Mouse (Mus musculus): ENCODE results near the gene Hoxc8.
A peak's percentile ranks its signal among the peaks of the same experiment; 100 is the strongest.

Gene Hoxc8

DNA sequence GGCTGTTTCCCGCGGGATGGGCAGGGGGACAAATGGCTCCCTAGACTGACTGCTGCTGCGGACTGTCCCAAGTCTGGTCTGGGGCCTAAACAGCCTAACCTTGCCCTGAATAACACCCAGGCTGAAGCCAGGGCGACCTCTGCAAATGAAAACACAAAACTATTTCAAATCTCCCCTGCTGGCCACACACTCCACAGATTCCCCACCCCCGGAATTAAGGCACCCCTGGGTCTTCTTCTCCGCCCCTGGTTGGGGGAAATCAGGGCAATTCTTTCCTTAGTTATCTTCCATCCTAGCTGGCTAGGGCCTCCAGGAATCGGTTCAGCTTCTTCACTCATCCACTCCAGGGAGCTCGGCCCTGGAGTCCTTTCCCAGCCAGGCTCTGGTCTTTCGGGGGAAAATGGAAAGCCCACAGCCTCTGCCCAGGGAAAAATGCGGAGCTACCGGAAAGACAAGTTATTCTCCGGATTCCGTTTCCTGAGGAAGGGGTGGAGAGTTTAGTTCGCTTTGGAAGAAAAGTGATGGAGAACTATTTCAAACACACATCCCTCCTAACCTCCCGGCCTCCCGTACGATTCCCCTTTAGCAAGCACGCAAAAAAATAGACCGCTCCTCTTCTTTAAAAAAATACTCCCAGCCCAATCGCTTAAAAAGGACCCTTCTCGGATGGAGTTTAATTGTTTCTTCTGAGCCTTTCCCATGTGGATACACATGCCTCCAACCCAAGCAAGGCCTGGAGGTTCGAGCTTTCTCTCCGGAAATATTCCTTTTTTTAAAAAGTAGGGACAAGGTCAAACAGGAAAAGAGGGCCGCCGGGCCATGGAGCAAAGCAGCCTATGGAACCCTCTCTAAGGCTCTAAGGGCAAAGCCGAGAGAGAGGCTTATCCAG lies 25.2 kb upstream of the Hoxc8 start:
- no peak for DNase-seq (ENCODE audit: extremely low spot score)

DNA sequence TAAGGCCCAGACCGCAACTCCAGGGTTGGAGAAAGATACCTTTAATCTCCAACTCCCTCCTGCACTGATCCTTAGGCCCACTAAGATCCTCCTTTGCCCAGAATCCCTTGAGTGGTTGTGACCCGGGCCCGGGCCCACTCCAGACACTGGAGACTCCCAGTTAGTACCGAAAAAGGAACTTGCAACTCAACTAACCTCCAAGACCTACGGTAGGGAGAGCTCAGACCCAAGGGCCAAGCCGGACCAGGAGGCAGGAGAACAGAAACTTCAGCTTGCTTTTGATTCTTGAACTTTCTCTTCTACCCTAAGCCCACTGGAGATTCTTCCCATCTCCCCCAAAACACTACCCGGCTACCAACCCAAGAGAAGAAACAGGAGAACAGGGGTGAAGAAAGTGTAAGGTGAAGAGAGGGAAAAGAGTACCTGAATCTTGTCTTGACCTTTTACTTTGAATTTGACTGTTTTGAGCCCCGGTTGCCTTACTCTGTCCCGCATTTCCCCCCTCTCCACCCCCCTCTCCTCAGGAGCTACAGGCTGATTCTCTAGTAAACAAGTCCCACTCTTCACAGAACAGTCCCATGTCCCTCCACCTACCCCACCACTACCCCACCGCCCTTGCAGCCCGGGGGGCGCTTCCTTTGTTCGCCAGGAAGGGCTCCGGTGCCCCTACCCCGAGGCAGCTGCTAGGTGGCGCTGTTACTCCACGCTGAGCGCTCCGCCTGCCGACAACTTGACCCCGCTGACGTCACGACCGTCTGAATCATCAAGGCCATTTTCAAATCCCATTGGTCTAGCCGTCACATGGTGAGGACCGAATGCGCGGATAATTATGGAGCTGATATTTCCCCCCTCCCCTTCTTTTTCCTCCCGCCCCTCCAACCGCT lies 24.3 kb upstream of the Hoxc8 start:
- peak; percentile 90 for DNase-seq (ENCODE audit: extremely low spot score)

DNA sequence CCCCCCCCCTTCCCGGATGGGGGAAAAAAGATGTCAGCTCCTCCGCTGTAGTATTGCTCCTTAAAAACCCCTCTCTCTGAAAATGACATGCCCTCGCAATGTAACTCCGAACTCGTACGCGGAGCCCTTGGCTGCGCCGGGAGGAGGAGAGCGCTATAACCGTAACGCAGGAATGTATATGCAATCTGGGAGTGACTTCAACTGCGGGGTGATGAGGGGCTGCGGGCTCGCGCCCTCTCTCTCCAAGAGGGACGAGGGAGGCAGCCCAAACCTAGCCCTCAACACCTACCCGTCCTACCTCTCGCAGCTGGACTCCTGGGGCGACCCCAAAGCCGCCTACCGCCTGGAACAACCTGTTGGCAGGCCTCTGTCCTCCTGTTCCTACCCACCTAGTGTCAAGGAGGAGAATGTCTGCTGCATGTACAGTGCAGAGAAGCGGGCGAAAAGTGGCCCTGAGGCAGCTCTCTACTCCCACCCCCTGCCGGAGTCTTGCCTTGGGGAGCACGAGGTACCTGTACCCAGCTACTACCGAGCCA lies 23.6 kb upstream of the Hoxc8 start, which contains the start of gene Hoxc10:
Gene Hoxc10 (plus strand): TSS at position 21 of the 536 bp plus-strand sequence.
- no peak for DNase-seq (ENCODE audit: extremely low spot score)

DNA sequence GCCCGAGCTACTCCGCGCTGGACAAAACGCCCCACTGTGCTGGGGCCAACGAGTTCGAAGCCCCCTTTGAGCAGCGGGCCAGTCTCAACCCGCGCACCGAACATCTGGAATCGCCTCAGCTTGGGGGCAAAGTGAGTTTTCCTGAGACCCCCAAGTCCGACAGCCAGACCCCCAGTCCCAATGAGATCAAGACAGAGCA lies 23.2 kb upstream of the Hoxc8 start, which contains the start of gene Hoxc5:
Gene Hoxc5 (plus strand): TSS at position 132 of the 199 bp plus-strand sequence.
- no peak for DNase-seq (ENCODE audit: extremely low spot score)

DNA sequence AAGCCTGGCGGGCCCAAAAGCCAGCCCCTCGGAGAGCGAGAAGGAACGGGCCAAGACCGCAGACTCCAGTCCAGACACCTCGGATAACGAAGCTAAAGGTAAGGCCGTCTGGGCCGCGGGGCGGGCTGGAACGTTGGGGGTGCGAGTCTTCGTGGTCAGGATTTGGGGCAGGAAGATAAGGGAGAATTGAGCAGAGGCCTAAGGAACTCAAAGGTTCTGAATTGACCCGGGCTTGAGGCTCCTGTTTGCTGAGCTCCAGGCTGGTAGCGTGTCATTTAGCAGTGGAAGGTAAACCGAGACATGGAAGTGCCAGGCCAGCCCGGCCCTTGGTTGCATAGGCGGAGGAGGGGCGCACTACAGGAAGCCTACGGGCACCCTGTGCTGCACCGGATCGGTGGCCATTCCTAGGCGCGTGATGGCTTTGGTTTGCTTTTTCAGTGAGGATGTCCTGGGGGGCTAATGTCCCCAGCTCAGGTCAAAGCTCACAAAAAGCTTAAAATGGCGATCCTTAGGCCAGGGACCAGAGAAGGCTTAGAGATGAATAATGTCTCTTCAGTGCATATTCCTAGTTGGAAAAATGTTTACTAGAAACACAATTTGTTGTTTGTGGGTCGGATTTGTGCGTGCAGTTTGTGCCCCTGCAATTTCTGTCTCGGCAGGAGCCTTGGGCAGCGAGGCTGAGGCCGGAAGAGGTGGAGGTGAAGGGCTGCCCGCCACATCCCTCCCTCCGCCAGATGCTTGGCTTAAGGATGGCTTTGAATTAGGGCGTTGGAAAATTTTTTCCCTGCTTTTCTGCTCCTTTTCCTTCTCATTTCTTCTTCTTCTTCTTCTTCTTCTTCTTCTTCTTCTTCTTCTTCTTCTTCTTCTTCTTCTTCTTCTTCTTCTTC lies 22.7 kb upstream of the Hoxc8 start:
- no peak for DNase-seq (ENCODE audit: extremely low spot score)

DNA sequence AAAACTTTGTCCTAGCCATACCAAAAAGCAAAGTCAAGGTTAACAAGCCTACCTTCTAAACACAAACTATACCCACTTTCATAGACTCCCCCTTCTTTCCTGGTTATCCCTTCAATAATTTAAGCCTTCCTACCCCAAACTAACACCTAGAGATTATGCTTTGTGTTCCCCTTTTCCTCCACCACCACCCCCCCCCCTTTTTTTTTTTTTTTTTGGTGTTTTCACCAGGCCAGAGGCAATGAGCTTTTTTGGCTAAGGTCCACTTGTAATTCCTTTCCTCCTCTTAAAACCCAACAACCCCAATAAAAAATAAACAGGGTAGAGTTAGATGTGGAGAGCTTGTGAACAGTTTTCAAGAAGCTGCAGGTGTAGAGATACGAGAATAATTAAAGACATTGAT lies 21.1 kb upstream of the Hoxc8 start:
- DNase-seq (ENCODE audit: extremely low spot score): no peak

DNA sequence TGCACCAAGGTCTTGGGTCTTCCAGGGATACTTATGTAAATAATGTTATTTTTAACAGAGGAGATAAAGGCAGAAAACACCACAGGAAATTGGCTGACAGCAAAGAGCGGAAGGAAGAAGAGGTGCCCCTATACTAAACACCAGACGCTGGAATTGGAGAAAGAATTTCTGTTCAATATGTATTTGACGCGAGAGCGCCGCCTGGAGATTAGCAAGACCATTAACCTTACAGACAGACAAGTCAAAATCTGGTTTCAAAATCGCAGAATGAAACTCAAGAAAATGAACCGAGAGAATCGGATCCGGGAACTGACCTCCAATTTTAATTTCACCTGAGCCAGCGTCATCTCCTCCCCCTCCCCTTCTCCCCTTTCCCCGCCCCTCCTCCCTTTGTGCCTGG lies 19.7 kb upstream of the Hoxc8 start:
- DNase-seq (ENCODE audit: extremely low spot score): no peak

DNA sequence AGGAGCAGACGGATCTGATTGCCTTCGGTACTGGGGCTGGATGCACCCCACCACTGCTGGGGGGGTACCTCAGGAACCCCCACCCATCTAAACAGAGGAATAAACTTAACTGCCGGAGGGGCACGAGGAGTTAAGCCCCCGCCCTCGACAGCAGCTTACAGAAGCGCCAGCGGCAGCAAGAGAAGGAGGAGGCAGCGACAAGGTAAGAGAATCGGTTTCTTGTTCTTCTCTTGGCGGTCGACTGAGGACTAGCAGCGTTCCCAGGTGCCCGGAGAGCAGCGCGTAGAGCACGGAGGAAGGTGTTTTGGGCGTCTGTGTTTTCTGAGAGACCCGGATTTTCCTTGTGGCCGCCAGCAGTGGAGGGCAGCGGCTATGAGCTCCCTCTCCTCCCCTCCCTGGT lies 18.2 kb upstream of the Hoxc8 start:
- no peak for DNase-seq (ENCODE audit: extremely low spot score)

DNA sequence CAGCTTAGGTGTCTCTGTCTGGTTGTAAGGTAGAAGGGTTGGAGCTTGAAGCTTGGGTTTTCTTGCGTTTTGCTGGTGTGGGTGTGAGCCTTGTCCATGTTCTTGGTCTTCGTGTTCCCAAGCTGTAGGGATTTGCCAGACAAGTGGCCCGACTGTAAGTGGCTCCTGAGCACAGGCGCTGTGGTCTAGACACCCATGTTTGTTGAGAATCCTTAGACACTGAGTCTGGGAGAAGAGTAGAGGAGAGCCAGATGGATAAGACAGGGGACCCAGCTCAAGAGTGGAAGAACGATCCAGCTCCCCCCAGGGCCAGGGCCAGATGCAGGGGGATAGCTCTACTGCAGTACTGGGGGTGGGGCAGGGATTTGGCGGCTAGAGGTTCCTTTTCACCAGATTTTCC lies 17.7 kb upstream of the Hoxc8 start:
- no peak for DNase-seq (ENCODE audit: extremely low spot score)

DNA sequence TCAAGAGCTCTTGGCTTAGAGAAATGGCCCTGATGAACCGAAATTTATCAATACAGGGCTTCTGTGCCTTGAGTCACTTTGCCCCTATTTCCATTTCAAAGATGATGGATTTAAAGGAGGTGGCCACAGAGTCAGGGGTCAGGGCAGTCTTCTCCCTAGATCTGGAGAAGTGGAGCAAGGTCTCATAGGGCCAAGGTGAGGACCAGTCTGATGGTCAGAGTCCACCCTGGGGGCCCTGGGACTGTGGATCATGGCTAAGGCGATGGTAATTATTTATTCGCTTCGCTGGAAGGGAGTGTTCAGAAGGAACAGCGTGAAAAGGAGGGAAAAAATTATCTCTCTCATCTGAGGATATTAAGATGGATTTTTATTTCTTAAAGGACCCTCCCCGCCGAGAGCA lies 15.4 kb upstream of the Hoxc8 start:
- no peak for DNase-seq (ENCODE audit: extremely low spot score)

DNA sequence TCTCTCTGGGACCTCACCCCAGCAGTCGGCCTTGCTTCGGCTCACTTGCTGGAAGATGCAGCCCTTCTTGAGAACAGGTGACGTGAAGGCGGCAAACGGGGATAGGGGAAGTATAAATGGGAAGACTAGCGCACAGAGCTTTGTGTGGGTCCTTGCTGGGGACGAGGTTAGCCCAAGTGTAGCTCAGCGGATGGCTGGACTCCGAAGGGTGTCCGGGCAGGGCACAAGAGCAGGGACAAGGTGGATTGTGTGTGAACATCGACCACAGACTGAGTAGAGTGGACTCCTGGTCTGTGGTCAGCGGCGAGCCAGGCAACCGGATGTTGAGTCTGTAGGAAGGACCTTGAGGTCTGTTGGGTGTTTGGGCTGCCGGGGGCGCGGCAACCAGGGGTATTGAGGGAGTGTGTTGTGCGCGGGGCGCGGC lies 14.7 kb upstream of the Hoxc8 start:
- no peak for DNase-seq (ENCODE audit: extremely low spot score)

DNA sequence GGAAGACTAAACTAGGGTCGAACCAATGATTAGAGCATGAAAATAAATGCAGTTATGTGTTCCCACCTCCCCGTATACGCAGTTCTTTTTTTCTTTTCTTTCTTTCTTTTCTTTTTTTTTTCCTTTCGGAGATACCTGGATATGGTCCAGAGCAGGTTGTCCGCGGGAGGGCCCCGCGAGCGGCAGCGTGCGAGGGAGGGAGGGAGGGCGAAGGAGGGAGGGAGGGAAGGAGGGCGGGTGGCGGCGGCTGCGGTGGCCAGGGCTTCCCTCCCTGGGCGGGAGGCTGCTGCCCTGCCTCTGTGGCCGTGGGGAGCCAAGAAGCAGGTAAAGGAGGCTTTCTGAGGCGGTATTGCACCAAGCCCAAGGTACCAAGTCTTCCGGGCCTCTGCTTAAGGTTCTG lies 14.2 kb upstream of the Hoxc8 start, which contains the start of gene Hoxc9:
Gene Hoxc9 (plus strand): TSS at position 269 of the 400 bp plus-strand sequence.
- no peak for DNase-seq (ENCODE audit: extremely low spot score)

DNA sequence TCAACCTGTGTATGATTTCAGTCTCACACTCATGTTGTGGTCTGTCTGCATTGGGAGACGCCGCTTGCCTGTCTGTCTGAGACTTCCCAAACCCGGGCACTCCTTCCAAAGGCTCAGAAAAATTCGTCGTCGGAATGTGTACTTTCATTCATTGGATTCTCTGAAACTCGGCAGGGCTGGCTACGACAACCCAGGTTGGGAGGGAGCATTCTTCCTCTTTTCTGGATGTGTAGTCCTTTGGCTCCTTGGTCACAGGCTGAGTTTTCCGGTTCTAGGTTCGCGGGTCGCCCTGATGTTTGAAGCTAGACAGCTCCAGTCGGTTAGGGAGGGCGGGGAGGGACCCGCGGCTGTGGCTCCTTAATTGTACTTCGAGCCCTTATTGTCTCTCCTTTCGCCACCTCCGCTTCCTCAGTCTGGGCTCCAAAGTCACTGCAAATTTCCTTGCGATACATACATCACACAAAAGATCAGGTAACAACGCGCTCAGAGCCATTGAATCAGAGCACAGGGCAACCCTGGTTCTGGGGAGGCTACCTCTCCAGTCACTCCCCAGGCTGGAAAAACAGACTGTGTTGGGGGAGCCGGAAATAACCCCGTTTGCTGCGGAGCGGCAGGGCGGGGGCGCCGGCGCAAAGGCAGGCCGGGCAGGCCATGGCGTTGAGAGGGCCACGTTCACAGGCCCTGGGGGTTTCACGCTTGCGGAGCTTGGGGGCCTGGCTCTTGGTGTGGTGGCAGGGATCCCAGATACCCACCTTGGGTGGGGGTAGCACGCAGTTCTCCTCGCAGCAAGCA lies 13.6 kb upstream of the Hoxc8 start:
- no peak for DNase-seq (ENCODE audit: extremely low spot score)

DNA sequence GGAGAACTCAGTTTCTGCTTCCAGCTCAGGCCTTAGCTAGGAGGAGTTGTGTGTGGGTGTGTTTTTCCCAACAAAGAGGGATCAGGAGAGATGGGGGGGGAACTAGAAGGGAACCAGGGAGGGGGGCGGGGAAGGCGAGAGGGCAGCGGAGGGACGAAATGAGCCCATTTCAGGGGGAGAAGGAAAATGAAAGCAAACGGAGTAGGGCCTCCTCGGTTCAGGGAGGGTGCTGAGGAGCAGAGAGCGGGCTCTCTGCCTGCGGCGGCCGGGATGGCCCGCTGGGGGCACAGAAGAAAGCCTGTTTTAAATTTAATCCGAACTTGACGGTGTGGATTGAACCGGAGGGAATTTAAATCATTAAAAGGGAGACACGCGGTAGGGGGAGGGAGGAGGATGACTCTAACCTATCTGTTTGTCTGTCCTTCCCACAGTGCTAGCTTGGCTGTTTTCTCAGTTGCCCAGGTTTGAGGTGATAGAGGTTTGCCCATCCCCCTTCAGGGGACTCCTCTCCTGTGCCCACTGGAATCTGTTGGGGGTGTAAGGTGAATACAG lies 12.9 kb upstream of the Hoxc8 start:
- DNase-seq (ENCODE audit: extremely low spot score): no peak

DNA sequence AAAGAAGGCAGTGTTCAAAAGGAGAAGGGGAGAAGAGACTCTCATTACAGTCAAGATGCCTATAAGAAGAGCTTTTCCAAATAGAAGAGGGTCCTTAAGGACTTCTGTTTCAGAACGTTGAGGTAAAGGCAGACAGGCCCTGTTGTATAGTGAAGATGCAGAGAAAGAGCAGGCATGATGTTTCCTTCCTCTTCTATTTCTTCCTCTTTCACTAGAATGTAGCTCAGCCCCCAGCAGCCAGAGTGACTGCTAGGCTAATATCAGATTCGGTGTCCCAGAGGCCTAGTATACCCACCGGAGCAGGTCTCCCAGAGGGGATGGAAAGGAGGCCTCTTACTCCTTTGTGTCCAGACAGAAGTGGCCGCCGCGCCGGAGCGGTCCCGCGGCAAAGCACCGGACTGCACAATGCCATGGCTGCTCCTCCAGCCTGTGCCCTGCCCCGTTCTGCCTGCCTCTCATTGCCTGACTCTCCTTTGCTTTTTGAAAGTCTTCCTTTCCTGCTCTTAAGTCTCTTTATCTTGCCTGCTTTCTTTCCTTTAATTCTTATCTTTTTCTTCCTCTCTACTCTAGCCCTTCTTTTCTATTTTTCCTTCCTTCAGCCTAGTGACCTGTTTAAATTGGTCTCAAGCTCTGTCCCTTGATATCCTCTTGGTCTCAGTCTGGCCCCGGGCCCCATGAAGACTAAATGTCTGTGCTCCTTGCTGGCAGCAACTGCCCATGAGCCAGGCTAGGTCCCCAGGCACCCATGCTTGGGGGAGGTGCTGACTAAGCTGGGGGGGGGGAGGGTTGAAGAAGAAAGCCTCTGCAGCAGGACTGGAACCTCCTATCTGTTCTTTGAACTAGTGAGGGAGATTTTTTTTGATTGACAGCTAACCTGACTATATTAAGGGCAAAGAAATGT lies 11.5 kb upstream of the Hoxc8 start:
- no peak for DNase-seq (ENCODE audit: extremely low spot score)

DNA sequence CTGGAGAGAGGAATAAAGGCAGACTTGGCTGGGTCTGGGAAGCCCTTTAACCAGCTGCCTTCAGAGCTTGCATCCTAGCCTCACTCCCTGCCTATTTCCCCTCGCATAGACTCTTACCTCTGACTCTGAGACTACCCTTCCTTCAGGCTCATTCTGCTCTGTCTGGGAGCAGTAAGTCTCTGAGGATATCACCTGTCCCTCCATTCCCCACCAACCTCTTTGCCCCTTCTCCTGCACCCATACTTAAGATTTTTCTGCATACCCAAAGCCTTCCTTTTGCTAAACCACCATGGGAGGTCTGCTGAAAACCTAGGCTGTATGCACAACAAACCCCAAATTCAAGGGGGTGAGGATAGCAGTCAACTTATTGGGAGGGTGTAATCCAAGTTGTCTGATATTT lies 10.5 kb upstream of the Hoxc8 start:
- no peak for DNase-seq (ENCODE audit: extremely low spot score)

DNA sequence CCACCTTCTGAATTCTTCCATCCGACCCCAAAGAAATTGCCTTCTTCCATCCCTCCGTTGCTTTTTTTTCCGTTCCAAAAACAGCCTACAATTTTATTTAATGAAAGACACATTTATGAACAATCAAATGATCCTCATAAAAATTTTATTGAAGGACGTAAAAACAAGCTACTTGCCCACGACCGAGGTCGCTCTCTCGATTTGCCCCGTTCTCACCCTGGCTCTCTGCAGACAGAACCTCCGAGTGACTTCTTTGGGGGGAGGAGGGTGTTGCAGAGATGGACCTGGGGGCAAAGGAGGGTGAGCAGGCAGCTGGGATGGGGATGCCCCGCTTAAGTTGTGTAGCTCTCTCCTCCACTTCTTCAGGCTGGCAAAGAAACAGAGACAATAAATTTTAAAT lies 10.1 kb upstream of the Hoxc8 start:
- no peak for DNase-seq (ENCODE audit: extremely low spot score)

DNA sequence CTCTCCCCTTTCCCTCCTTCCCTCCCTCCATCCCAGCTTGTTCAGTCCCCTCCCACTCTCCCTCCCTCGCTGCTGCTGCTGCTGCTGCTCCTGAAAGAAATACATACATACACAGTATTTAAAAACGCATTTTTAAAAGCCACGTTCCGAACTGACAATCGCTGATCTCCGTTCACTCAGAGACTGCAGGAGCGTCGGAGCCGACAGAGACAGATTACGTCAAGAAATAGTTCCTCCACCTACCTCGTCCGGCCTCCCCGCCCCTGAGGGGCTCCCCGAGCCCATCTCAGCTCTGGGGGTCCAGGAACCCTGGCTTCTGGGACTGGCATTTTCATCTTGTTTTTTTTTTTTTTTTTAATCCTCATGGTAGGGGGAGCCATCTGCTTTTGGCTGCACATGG lies 9.5 kb upstream of the Hoxc8 start:
- no peak for DNase-seq (ENCODE audit: extremely low spot score)

All from embryo, embryonic 9.5 days (tissue).